ENCODE assay signal across 1 mouse cellular context in the genomic region with DNA sequence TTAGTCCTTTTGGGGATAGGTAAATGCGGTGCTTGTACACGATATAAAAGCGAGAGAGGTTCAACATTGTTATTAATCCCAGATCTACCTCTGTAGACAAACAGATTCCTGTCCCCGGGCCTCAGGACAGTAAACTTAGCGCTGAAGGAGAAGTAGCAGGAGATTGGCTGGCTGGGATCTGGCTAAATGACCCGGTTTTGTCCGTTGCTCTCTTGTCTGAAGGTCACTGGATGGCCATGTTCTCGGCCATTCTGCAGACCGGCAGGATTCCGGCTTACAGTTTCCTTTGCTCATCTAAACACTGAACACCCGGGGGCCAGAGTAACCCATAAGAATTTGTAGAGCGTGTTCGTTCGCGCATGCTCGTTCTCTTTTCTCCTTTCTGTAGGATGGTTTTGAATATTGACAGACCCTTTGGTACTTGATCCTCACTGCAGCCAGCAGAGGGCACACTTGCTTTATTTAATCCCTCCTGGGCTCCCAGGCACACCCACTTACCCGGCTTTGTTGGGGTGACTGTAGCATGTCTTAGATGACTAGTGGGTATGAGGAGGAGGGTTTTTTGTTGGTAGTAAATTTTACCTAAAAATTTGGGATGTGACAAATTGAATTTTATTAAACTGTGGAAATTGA.
TF ChIP-seq lines count a peak whose summit lies in the region.

No protein-coding gene starts in this region.

TF ChIP-seq in CH12.LX, 34 proteins besides CTCF, POLR2A, EP300 and RAD21 (continued from another document):
- peak; percentile 86 for TF ChIP-seq SMC3 (IDR thresholded peaks at IDR 0.05; ENCODE audit: low read depth, low read length)
- no peak for TF ChIP-seq MAFK (IDR thresholded peaks at IDR 0.05; ENCODE audit: insufficient replicate concordance, low read length)
- TF ChIP-seq IRF4 (IDR thresholded peaks at IDR 0.05; ENCODE audit: low read depth, low read length): peak; percentile 34; the same call in 1 of the 2 replicates
- no peak for TF ChIP-seq CHD1 (IDR thresholded peaks at IDR 0.05; ENCODE audit: low read depth, low read length)
- TF ChIP-seq NELFE (IDR thresholded peaks at IDR 0.05; ENCODE audit: low read depth, low read length): no peak; the same call in 1 of the 2 replicates
- no peak for TF ChIP-seq E2F4 (IDR thresholded peaks at IDR 0.05; ENCODE audit: insufficient replicate concordance, low read depth, low read length)
- no peak for TF ChIP-seq USF1 (IDR thresholded peaks at IDR 0.05; ENCODE audit: low read depth, low read length)
- no peak for TF ChIP-seq ZNF384 (IDR thresholded peaks at IDR 0.05; ENCODE audit: low read depth, low read length)
- no peak for TF ChIP-seq SIN3A (IDR thresholded peaks at IDR 0.05; ENCODE audit: low read length)
- no peak for TF ChIP-seq JUN (IDR thresholded peaks at IDR 0.05; ENCODE audit: insufficient read depth, low read depth, low read length)
- no peak for TF ChIP-seq RCOR1 (conservative IDR thresholded peaks at IDR 0.05; ENCODE audit: low read depth, low read length)
- TF ChIP-seq USF2 (conservative IDR thresholded peaks at IDR 0.05; ENCODE audit: low read depth, low read length): no peak
- peak; percentile 73 for TF ChIP-seq NRF1 (IDR thresholded peaks at IDR 0.05; ENCODE audit: low read depth, low read length)
- no peak for TF ChIP-seq JUND (conservative IDR thresholded peaks at IDR 0.05; ENCODE audit: low read depth, low read length)
- TF ChIP-seq MYC (IDR thresholded peaks at IDR 0.05; ENCODE audit: low read depth, low read length): no peak
- TF ChIP-seq MAZ (IDR thresholded peaks at IDR 0.05; ENCODE audit: low read depth, low read length): no peak
- TF ChIP-seq ZC3H11A (IDR thresholded peaks at IDR 0.05; ENCODE audit: low read depth, low read length): peak; percentile 37; the same call in 1 of the 2 replicates
- no peak for TF ChIP-seq GABPA (IDR thresholded peaks at IDR 0.05; ENCODE audit: insufficient replicate concordance, low read depth, low read length)
- no peak for TF ChIP-seq ETS1 (conservative IDR thresholded peaks at IDR 0.05; ENCODE audit: low read depth, low read length)
- TF ChIP-seq TCF12 (IDR thresholded peaks at IDR 0.05; ENCODE audit: low read depth, low read length): no peak
- no peak for TF ChIP-seq TBP (conservative IDR thresholded peaks at IDR 0.05; ENCODE audit: low read depth, low read length)
- no peak for TF ChIP-seq HCFC1 (IDR thresholded peaks at IDR 0.05; ENCODE audit: low read depth, low read length)
- TF ChIP-seq POLR2AphosphoS2 (IDR thresholded peaks at IDR 0.05; ENCODE audit: low read depth, low read length): no peak
- no peak for TF ChIP-seq ZKSCAN1 (IDR thresholded peaks at IDR 0.05; ENCODE audit: borderline replicate concordance, low read depth, low read length)
- TF ChIP-seq BHLHE40 (IDR thresholded peaks at IDR 0.05; ENCODE audit: low read depth, low read length): no peak
- TF ChIP-seq ZMIZ1 (IDR thresholded peaks at IDR 0.05; ENCODE audit: low read depth, low read length): no peak
